Comparison of ENCODE assay signal across 15 mouse cellular contexts in the genomic region with DNA sequence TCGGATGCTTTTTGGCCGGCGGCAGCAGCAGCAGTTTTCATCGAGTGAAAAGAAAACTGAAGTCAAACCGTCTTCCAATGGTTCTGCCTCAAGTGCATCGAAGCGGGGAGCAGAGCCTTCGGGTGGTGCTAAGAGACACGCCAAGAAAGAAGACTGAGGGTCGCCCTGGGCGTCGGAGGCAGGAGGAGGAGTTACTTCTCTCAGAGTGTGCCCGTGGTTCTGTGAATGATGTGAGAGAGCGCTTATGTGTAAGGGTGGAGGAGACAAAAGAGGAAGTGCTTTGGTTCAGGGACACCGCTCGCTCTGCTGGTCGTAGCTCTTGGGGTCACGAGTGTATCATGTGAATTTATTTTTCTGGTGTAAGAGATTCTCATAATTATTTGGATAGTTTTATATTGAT. TPM values are rescaled to one million over a fixed set of nuclear protein-coding genes. Genes with fewer than 3 reads are reported as not detected.
DNase-seq lines count a peak whose midpoint lies in the region; ATAC-seq and TF ChIP-seq lines count a peak whose summit lies in the region.
"Had no signal": no experiment of that assay in that cellular context is flagged by ENCODE, and none has a peak within 500 bp of the region (broad histone marks: within the 10 kb centered on the region; RNA-seq: fewer than 3 reads in every experiment).

No protein-coding gene starts in this region.

- peaks cover 0 to 3% of the 10 kb centered on the region in 2 experiments; a peak in 2 of 4 replicates for H3K4me1 ChIP-seq in MEL (ENCODE audit: control insufficient read depth in 1 of 2, insufficient read depth in 2 of 2, low read length in 2 of 2)
- H3K4me1 ChIP-seq in neural tube, embryonic 12.5 days: no peaks in the 10 kb centered on the region
- H3K4me1 ChIP-seq: limb, embryonic 10.5 days had no signal

- H3K9me3 ChIP-seq in MEL (replicated peaks; ENCODE audit: insufficient read depth, low read length): no peaks in the 10 kb centered on the region
- H3K9me3 ChIP-seq in neural tube, embryonic 12.5 days: no peaks in the 10 kb centered on the region
- H3K9me3 ChIP-seq: limb, embryonic 10.5 days had no signal

- no peak overlapping the region; the same call in 1 of the 2 replicates for H3K27ac ChIP-seq in MEL (ENCODE audit: control insufficient read depth, low read depth, low read length)
- H3K27ac ChIP-seq in neural tube, embryonic 12.5 days: no peak overlapping the region
- H3K27ac ChIP-seq: limb, embryonic 10.5 days had no signal

- 48% methylated on average over 18 of the region's 18 CpGs for WGBS in neural tube, embryonic 12.5 days

- no peak for TF ChIP-seq POLR2A in MEL (IDR thresholded peaks at IDR 0.05; ENCODE audit: control insufficient read depth in 1 of 2, insufficient read depth in 1 of 2, low read depth in 1 of 2, low read length in 2 of 2, poor library complexity in 1 of 2)

- H3K36me3 ChIP-seq in MEL (ENCODE audit: control insufficient read depth in 1 of 2, insufficient read depth in 2 of 2, low read length in 2 of 2): peaks cover 0 to 2% of the 10 kb centered on the region in 2 experiments; a peak in 1 of 4 replicates
- no peaks in the 10 kb centered on the region for H3K36me3 ChIP-seq in neural tube, embryonic 12.5 days
- H3K36me3 ChIP-seq: limb, embryonic 10.5 days had no signal

- ATAC-seq in hematopoietic stem cell, adult 5-6 weeks (replicated peaks in 1 of 2; ENCODE audit: insufficient read depth in 1 of 2, low FRiP score in 2 of 2, low TSS enrichment in 1 of 2, low read depth in 1 of 2, poor library complexity in 2 of 2, severe bottlenecking in 2 of 2): peak; percentile 96 to 98
- no peak for ATAC-seq in neural tube, embryonic 12.5 days (ENCODE audit: low FRiP score, low read depth)
- ATAC-seq: Patski had no signal

- peak overlapping the region; percentile 32; the same call in 1 of the 2 replicates for H3K4me2 ChIP-seq in neural tube, embryonic 12.5 days (replicated peaks)

- no peaks in the 10 kb centered on the region for H3K27me3 ChIP-seq in MEL (ENCODE audit: control insufficient read depth in 1 of 2, insufficient read depth in 2 of 2, low read length in 2 of 2)
- no peaks in the 10 kb centered on the region for H3K27me3 ChIP-seq in neural tube, embryonic 12.5 days (replicated peaks)
- H3K27me3 ChIP-seq: Patski had no signal

- H3K4me3 ChIP-seq in MEL (ENCODE audit: control insufficient read depth in 1 of 2, insufficient read depth in 1 of 2, low read depth in 2 of 2, low read length in 2 of 2): peak overlapping the region in 1 of 2 experiments; percentile 54; a peak in 2 of 4 replicates
- H3K4me3 ChIP-seq in neural tube, embryonic 12.5 days: no peak overlapping the region
- H3K4me3 ChIP-seq: limb, embryonic 10.5 days had no signal

- no peak for TF ChIP-seq CTCF in MEL (IDR thresholded peaks at IDR 0.05 in 2 of 3, conservative IDR thresholded peaks at IDR 0.05 in 1 of 3; ENCODE audit: control insufficient read depth in 1 of 3, insufficient read depth in 1 of 3, low read depth in 2 of 3, low read length in 3 of 3, poor library complexity in 1 of 3, severe bottlenecking in 1 of 3)

- no peaks in the 10 kb centered on the region for H3K79me2 ChIP-seq in MEL (ENCODE audit: control insufficient read depth, insufficient read depth, low read length, poor library complexity)

- TF ChIP-seq EP300 in MEL (IDR thresholded peaks at IDR 0.05; ENCODE audit: low read depth in 1 of 2, low read length in 2 of 2): 0 out of 4 replicates have a peak, but pooled peaks of 1 of the 2 experiments have one; percentile 34

- peak overlapping the region; percentile 32; the same call in 1 of the 2 replicates for H3K9ac ChIP-seq in MEL (ENCODE audit: control insufficient read depth, low read depth, low read length, poor library complexity, severe bottlenecking)
- no peak overlapping the region for H3K9ac ChIP-seq in neural tube, embryonic 12.5 days

- DNase-seq in lung, postnatal 36 days: peak; percentile 14
- DNase-seq in lung, adult 18-20 months: no peak
- peak; percentile 77 for DNase-seq in MEL (ENCODE audit: low read depth, low spot score)
- no peak for DNase-seq in right cerebral cortex, postnatal 14 days
- DNase-seq in cerebellum, adult 9-11 months: no peak
- DNase-seq in layer of hippocampus, postnatal 36 days: no peak
- DNase-seq: heart, postnatal 14 days; kidney, postnatal 36 days; lung, postnatal 10 days; right cerebral cortex, postnatal 4 days; thymus, postnatal 4 days had no signal

- TF ChIP-seq RAD21 in MEL (IDR thresholded peaks at IDR 0.05; ENCODE audit: low read depth, low read length): no peak

TF ChIP-seq in MEL, 35 proteins besides CTCF, POLR2A, EP300 and RAD21:
- no peak for TF ChIP-seq POLR2AphosphoS5 (IDR thresholded peaks at IDR 0.05; ENCODE audit: borderline replicate concordance, low read depth, low read length)
- no peak for TF ChIP-seq TBP (IDR thresholded peaks at IDR 0.05; ENCODE audit: low read depth, low read length)
- no peak for TF ChIP-seq ZNF384 (IDR thresholded peaks at IDR 0.05; ENCODE audit: low read depth, low read length)
- TF ChIP-seq ZMIZ1 (IDR thresholded peaks at IDR 0.05; ENCODE audit: low read depth, low read length): no peak
- no peak for TF ChIP-seq SMC3 (IDR thresholded peaks at IDR 0.05; ENCODE audit: low read depth, low read length)
- no peak for TF ChIP-seq ZC3H11A (IDR thresholded peaks at IDR 0.05; ENCODE audit: low read depth, low read length)
- no peak for TF ChIP-seq USF2 (IDR thresholded peaks at IDR 0.05; ENCODE audit: borderline replicate concordance in 1 of 2, insufficient read depth in 1 of 2, low read depth in 1 of 2, low read length in 2 of 2)
- TF ChIP-seq TCF12 (IDR thresholded peaks at IDR 0.05; ENCODE audit: low read depth, low read length): no peak

RNA-seq across cellular contexts. Expression of gene Tmem38b, which starts 34.1 kb away (rescaled TPM):
- total RNA-seq in MEL (2012; rRNA removed): 3.1 and 3.9 TPM in 2 replicates
- 1 to 10 TPM in 1 of 2 experiments, not detected in 1; 5.9 TPM for polyA plus RNA-seq in MEL (2012; ENCODE audit: insufficient read depth in 1 of 2, insufficient read length in 2 of 2, low read depth in 1 of 2, low replicate concordance in 2 of 2, missing spikeins in 1 of 2)
- total RNA-seq in hematopoietic stem cell, adult 5-6 weeks (2017): 2.0 and 4.6 TPM in 2 replicates
- 5.3 and 5.4 TPM in 2 replicates for polyA plus RNA-seq in neural tube, embryonic 12.5 days (2016; fragmentation: Nextera tagmentation; extraction: Ambion mirVana)
- 10 to 100 TPM; 19.1 to 21.2 TPM for total RNA-seq in layer of hippocampus, postnatal 36 days (2021)

Comparison
In these comparisons a context has a peak if more than half of its experiments do, and no peak if none do; other contexts are left out.
1. DNase-seq: peak in lung, postnatal 36 days (single experiment) and MEL (single experiment); none in lung, adult 18-20 months (0 of 2), right cerebral cortex, postnatal 14 days (single experiment), cerebellum, adult 9-11 months (single experiment) and layer of hippocampus, postnatal 36 days (0 of 2).